Mouse (Mus musculus): ENCODE data around the gene Gm7233.
A peak's percentile ranks its signal among the peaks of the same experiment; 100 is the strongest.
"Not testable (repeated sequence)": the region's sequence is repeated elsewhere in the genome, so short reads cannot be mapped to it uniquely, and the experiment has no call there.

Gm7233 gene

GRCm38 (mm10) chr14:43179567-43179966 is at the start of gene Gm7233:
Gene Gm7233 (plus strand): TSS chr14:43179867.
- DNase-seq: not testable (repeated sequence)

- DNase-seq: peak in 1 of 2 experiments; percentile 17
These were observed 12.5 kb upstream of the Gm7233 start for GRCm38 (mm10) chr14:43167189-43167588.

- not testable (repeated sequence) for DNase-seq
These were observed 11.7 kb upstream of the Gm7233 start for GRCm38 (mm10) chr14:43167942-43168341.

- not testable (repeated sequence) for DNase-seq
These were observed 11.0 kb upstream of the Gm7233 start for GRCm38 (mm10) chr14:43168573-43169170.

- not testable (repeated sequence) for DNase-seq
These were observed 55.5 kb downstream of the Gm7233 start, which contains the start of gene Gm8122 for GRCm38 (mm10) chr14:43235204-43235603. Gene Gm8122 (minus strand): TSS chr14:43235304.
